Mouse (Mus musculus) myocyte (in vitro differentiated cells): ENCODE measurements around the gene Pilra.

Experiments used
- E2F4 ChIP-seq: IDR thresholded peaks from one replicate; pipeline ENCODE4 v1.6.1; 2011; ENCODE audit warnings: mild to moderate bottlenecking, control low read depth, moderate library complexity; ENCODE audit not compliant: insufficient read depth
- MAX ChIP-seq: IDR thresholded peaks from one replicate; pipeline ENCODE4 v1.6.1; 2011; ENCODE audit warnings: low read depth, mild to moderate bottlenecking, control low read depth
- MYOD1 ChIP-seq, 3 experiments: IDR thresholded peaks; one replicate each; pipeline ENCODE4 v1.6.1; 2011; ENCODE audit warnings: control low read depth in 2 of 3, low read depth in 2 of 3, mild to moderate bottlenecking in 2 of 3, moderate library complexity in 1 of 3; ENCODE audit not compliant: insufficient read length in 2 of 3, control insufficient read depth in 1 of 3
- MYOG ChIP-seq, 3 experiments: IDR thresholded peaks; one replicate each; pipeline ENCODE4 v1.6.1; 2011; ENCODE audit warnings: control low read depth in 2 of 3, low read depth in 2 of 3, mild to moderate bottlenecking in 2 of 3; ENCODE audit not compliant: insufficient read length in 2 of 3, control insufficient read depth in 1 of 3, insufficient read depth in 1 of 3
- POLR2A ChIP-seq: IDR thresholded peaks from one replicate; pipeline ENCODE4 v1.6.1; 2011; ENCODE audit warnings: low read depth, mild to moderate bottlenecking, control low read depth, moderate library complexity; ENCODE audit not compliant: insufficient read length
- POLR2AphosphoS2 ChIP-seq: IDR thresholded peaks from one replicate; pipeline ENCODE4 v1.6.1; 2011; ENCODE audit warnings: low read depth, control low read depth; ENCODE audit not compliant: insufficient read length
- REST ChIP-seq: IDR thresholded peaks from one replicate; pipeline ENCODE4 v1.6.1; 2011; ENCODE audit warnings: mild to moderate bottlenecking, control low read depth, moderate library complexity; ENCODE audit not compliant: insufficient read depth, insufficient read length
- SRF ChIP-seq: IDR thresholded peaks from one replicate; pipeline ENCODE4 v1.6.1; 2011; ENCODE audit warnings: low read depth; ENCODE audit not compliant: control insufficient read depth, insufficient read length
- TCF12 ChIP-seq: IDR thresholded peaks from one replicate; pipeline ENCODE4 v1.6.1; 2011; ENCODE audit warnings: mild to moderate bottlenecking, control low read depth; ENCODE audit not compliant: poor library complexity, insufficient read depth, severe bottlenecking
- TCF3 ChIP-seq: IDR thresholded peaks from one replicate; pipeline ENCODE4 v1.6.1; 2011; ENCODE audit warnings: low read depth, control low read depth; ENCODE audit not compliant: insufficient read length
- USF1 ChIP-seq: IDR thresholded peaks from one replicate; pipeline ENCODE4 v1.6.1; 2011; ENCODE audit warnings: low read depth, mild to moderate bottlenecking, control low read depth, moderate library complexity

GRCm38 (mm10) chr5:137781661-137782060 lies 54.4 kb downstream of the Pilra start:
- TF ChIP-seq USF1 (no peak), MAX (no peak), MYOG (IDR thresholded peaks at IDR 0.05; ENCODE audit: control insufficient read depth in 1 of 3, insufficient read depth in 1 of 3, insufficient read length in 2 of 3, low read depth in 2 of 3) (no peak), POLR2AphosphoS2 (no peak), POLR2A (no peak), REST (no peak), TCF3 (no peak), MYOD1 (IDR thresholded peaks at IDR 0.05; ENCODE audit: control insufficient read depth in 1 of 3, insufficient read length in 2 of 3, low read depth in 2 of 3) (no peak), TCF12 (no peak), SRF (no peak), E2F4 (no peak)
